Mouse (Mus musculus) hindbrain, postnatal 0 days (tissue): Measurements from ENCODE around the gene Vmn1r199. TPM values are rescaled to one million over a fixed set of nuclear protein-coding genes. Genes with fewer than 3 reads are reported as not detected.

Source experiments
- ATAC-seq: fragments of 200-750 bp; cut with Nextera tagmentation; 2 replicates; pipeline ENCODE4 v1.8.0; 2017; ENCODE audit warnings: mild to moderate bottlenecking, moderate TSS enrichment, moderate library complexity
- DNase-seq: peaks from one replicate; pipeline ENCODE4 v3.0.0-alpha.2; 2015; ENCODE audit warnings: low spot score
- H3K27ac ChIP-seq: fragments of 300-500 bp; sonication (generic); 2 replicates; pipeline ENCODE4 v1.5.1; 2014; ENCODE audit warnings: mild to moderate bottlenecking
- H3K27me3 ChIP-seq: fragments of 300-500 bp; sonication (generic); 2 replicates; pipeline ENCODE4 v1.6.1; 2014; ENCODE audit warnings: low read length, mixed read lengths; ENCODE audit not compliant: insufficient read depth
- H3K36me3 ChIP-seq: fragments of 300-500 bp; sonication (generic); 2 replicates; pipeline ENCODE4 v1.6.1; 2014; ENCODE audit warnings: low read length, mixed read lengths; ENCODE audit not compliant: insufficient read depth
- H3K4me1 ChIP-seq: fragments of 300-500 bp; sonication (generic); 2 replicates; pipeline ENCODE4 v1.6.1; 2014; ENCODE audit warnings: antibody characterized with exemption, low read length, mixed read lengths; ENCODE audit not compliant: insufficient read depth
- H3K4me2 ChIP-seq: fragments of 300-500 bp; sonication (generic); 2 replicates; pipeline ENCODE4 v1.6.1; 2014; ENCODE audit warnings: low read depth, mild to moderate bottlenecking, low read length, moderate library complexity, mixed read lengths
- H3K4me3 ChIP-seq: fragments of 300-500 bp; sonication (generic); 2 replicates; pipeline ENCODE4 v1.5.1; 2014; ENCODE audit warnings: low read length
- H3K9ac ChIP-seq: fragments of 300-500 bp; sonication (generic); replicated peaks from 2 replicates; pipeline ENCODE4 v1.6.1; 2014; ENCODE audit warnings: mild to moderate bottlenecking, low read length, moderate library complexity, mixed read lengths
- H3K9me3 ChIP-seq: fragments of 300-500 bp; sonication (generic); 2 replicates; pipeline ENCODE4 v1.6.1; 2016; ENCODE audit warnings: low read length, mixed read lengths
- CTCF ChIP-seq: IDR thresholded peaks from 2 replicates; pipeline ENCODE4 v1.5.1; 2016; ENCODE audit warnings: antibody characterized with exemption, control low read depth, low read depth
- whole genome bisulfite sequencing: fragments of 180-500 bp; shearing (Covaris S2); extraction: QIAGEN DNeasy Blood & Tissue Kit; methylation state at CpG from one replicate; pipeline ENCODE4 v1.1.7; 2014; 5-methylcytosine and 5-hydroxymethylcytosine counted together
- polyA plus RNA-seq: library from polyadenylated mRNA; unstranded; fragments of >200 nt; fragmentation: Nextera tagmentation; extraction: Ambion mirVana; gene quantifications from 2 replicates; pipeline ENCODE4 v1.2.1, GENCODE M21; 2015
- total RNA-seq: library from RNA; depleted of rRNA; stranded (reverse); fragments of >200 nt; gene quantifications from 2 replicates; pipeline ENCODE4 v1.2.3, GENCODE M21; 2014; rRNA removed

Vmn1r199 gene
- total and polyA plus RNA-seq, 2 experiments from 2014 or later, result not detected

DNA sequence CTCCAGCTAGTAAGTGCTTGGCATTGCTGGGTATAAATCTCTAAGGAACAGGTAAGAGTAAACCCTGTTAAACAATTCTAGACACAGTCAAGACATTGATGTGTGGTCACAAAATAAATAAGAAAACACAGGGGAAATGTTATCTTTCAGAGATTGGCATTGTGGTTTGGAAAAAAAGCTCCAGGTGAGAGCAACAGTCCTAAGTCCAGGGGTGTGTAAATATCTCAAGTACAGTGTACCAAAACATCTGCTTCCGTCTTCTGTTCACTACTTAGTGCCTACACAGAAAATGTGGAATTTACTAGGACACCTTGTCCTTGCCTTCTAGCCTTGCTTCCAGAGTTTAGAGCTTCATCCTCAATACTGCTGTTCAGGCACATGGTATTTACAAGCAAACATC lies 7.4 kb downstream of the Vmn1r199 start:
- Histone ChIP-seq H3K4me3 (no peak overlapping the region), H3K9me3 (no peaks in the 10 kb centered on the region), H3K9ac (no peak overlapping the region), H3K36me3 (no peaks in the 10 kb centered on the region), H3K4me1 (no peaks in the 10 kb centered on the region), H3K27ac (no peak overlapping the region), H3K27me3 (no peaks in the 10 kb centered on the region), H3K4me2 (no peak overlapping the region)
- ATAC-seq (no peak), DNase-seq (no peak)
- no peak for TF ChIP-seq CTCF
- 94% methylated on average over 1 of the region's 1 CpGs for WGBS

GRCm38 (mm10) chr13:22390073-22390472 lies 10.5 kb downstream of the Vmn1r199 start, which contains the start of gene Vmn1r200:
TSS of gene Vmn1r200 (plus strand) at chr13:22390373.
- Histone ChIP-seq H3K9me3 (no peaks in the 10 kb centered on the region), H3K4me1 (no peaks in the 10 kb centered on the region), H3K9ac (no peak within 1 kb of the TSS), H3K4me2 (no peak within 1 kb of the TSS), H3K4me3 (no peak within 1 kb of the TSS), H3K27me3 (no peaks in the 10 kb centered on the region), H3K36me3 (no peaks in the 10 kb centered on the region), H3K27ac (no peak within 1 kb of the TSS)
- DNase-seq (no peak), ATAC-seq (no peak)
- 46% methylated on average over 3 of the region's 3 CpGs for WGBS
- TF ChIP-seq CTCF, result no peak

GRCm38 (mm10) chr13:22402978-22403377 lies 23.4 kb downstream of the Vmn1r199 start:
- no peaks in the 10 kb centered on the region for H3K27me3 ChIP-seq
- DNase-seq, result no peak
- no peak for TF ChIP-seq CTCF
- H3K27ac ChIP-seq, result no peak overlapping the region
- H3K9ac ChIP-seq, result no peak overlapping the region
- no peak overlapping the region for H3K4me3 ChIP-seq
- H3K4me1 ChIP-seq, result no peaks in the 10 kb centered on the region
- no peak overlapping the region for H3K4me2 ChIP-seq
- WGBS, result 74% methylated on average over 1 of the region's 1 CpGs
- H3K36me3 ChIP-seq, result no peaks in the 10 kb centered on the region
- peaks cover 10% of the 10 kb centered on the region; the same call in 1 of the 2 replicates for H3K9me3 ChIP-seq
- no peak for ATAC-seq

Other genes starting within 250 kb of the Vmn1r199 start
- gene Vmn1r191, start 195.8 kb upstream of the Vmn1r199 start, total RNA-seq, result not detected in 2 replicates
- not detected in 2 replicates for gene Vmn1r191, start 195.8 kb upstream of the Vmn1r199 start, polyA plus RNA-seq
- not detected in 2 replicates for gene Vmn1r192, start 188.7 kb upstream of the Vmn1r199 start, total RNA-seq
- gene Vmn1r192, start 188.7 kb upstream of the Vmn1r199 start, polyA plus RNA-seq, result not detected in 2 replicates
- not detected in 2 replicates for gene Vmn1r193, start 156.7 kb upstream of the Vmn1r199 start, total RNA-seq
- not detected in 2 replicates for gene Vmn1r193, start 156.7 kb upstream of the Vmn1r199 start, polyA plus RNA-seq
- not detected in 2 replicates for gene Vmn1r194, start 135.6 kb upstream of the Vmn1r199 start, total RNA-seq
- not detected in 2 replicates for gene Vmn1r194, start 135.6 kb upstream of the Vmn1r199 start, polyA plus RNA-seq
- gene Vmn1r195, start 109.3 kb upstream of the Vmn1r199 start, total RNA-seq, result not detected in 2 replicates
- gene Vmn1r195, start 109.3 kb upstream of the Vmn1r199 start, polyA plus RNA-seq, result not detected in 2 replicates
- gene Vmn1r196, start 89.9 kb upstream of the Vmn1r199 start, total RNA-seq, result not detected in 2 replicates
- gene Vmn1r196, start 89.9 kb upstream of the Vmn1r199 start, polyA plus RNA-seq, result not detected in 2 replicates
- gene Vmn1r197, start 55.2 kb upstream of the Vmn1r199 start, total RNA-seq, result not detected in 2 replicates
- gene Vmn1r197, start 55.2 kb upstream of the Vmn1r199 start, polyA plus RNA-seq, result not detected in 2 replicates
- gene Vmn1r198, start 29.5 kb upstream of the Vmn1r199 start, total RNA-seq, result not detected in 2 replicates
- not detected in 2 replicates for gene Vmn1r198, start 29.5 kb upstream of the Vmn1r199 start, polyA plus RNA-seq
- gene Vmn1r200, start 10.6 kb downstream of the Vmn1r199 start, total RNA-seq, result not detected in 2 replicates
- not detected in 2 replicates for gene Vmn1r200, start 10.6 kb downstream of the Vmn1r199 start, polyA plus RNA-seq
- not detected in 2 replicates for gene Vmn1r201, start 92.1 kb downstream of the Vmn1r199 start, total RNA-seq
- not detected in 2 replicates for gene Vmn1r201, start 92.1 kb downstream of the Vmn1r199 start, polyA plus RNA-seq
- not detected in 2 replicates for gene Vmn1r202, start 125.6 kb downstream of the Vmn1r199 start, total RNA-seq
- gene Vmn1r202, start 125.6 kb downstream of the Vmn1r199 start, polyA plus RNA-seq, result not detected in 2 replicates
- not detected in 2 replicates for gene Vmn1r203, start 138.3 kb downstream of the Vmn1r199 start, total RNA-seq
- gene Vmn1r203, start 138.3 kb downstream of the Vmn1r199 start, polyA plus RNA-seq, result not detected in 2 replicates
- not detected in 2 replicates for gene Vmn1r204, start 173.4 kb downstream of the Vmn1r199 start, total RNA-seq
- gene Vmn1r204, start 173.4 kb downstream of the Vmn1r199 start, polyA plus RNA-seq, result not detected in 2 replicates
- not detected in 2 replicates for gene Vmn1r205, start 213.2 kb downstream of the Vmn1r199 start, total RNA-seq
- gene Vmn1r205, start 213.2 kb downstream of the Vmn1r199 start, polyA plus RNA-seq, result not detected in 2 replicates
- gene Vmn1r206, start 244.4 kb downstream of the Vmn1r199 start, total RNA-seq, result not detected in 2 replicates
- gene Vmn1r206, start 244.4 kb downstream of the Vmn1r199 start, polyA plus RNA-seq, result not detected in 2 replicates